Comparison of ENCODE assay signal across 19 mouse cellular contexts in the genomic region with DNA sequence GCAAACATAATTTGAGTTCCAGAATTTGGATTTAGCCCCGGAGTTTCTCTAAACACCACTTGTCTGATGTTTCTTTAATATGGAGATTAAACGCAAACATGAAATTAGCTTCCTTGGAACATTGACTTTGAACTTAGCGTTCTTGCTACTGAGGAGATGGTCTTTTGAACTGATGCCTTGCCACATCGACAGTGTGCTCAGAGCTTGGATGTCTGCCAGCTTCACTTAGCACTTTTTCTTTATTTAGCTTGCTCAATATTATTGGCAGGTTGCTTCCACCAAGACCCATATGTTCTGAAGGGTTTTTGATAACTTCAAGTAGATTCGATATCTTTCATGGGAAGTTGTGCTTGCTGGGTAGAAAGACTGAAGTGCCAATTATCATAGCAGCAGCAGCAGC.
DNase-seq lines count a peak whose midpoint lies in the region; ATAC-seq and TF ChIP-seq lines count a peak whose summit lies in the region.
"Had no signal": no experiment of that assay in that cellular context is flagged by ENCODE, and none has a peak within 500 bp of the region (broad histone marks: within the 10 kb centered on the region; RNA-seq: fewer than 3 reads in every experiment).

No protein-coding gene starts in this region.

- no peaks in the 10 kb centered on the region for H3K27me3 ChIP-seq in heart, embryonic 13.5 days (replicated peaks)
- no peaks in the 10 kb centered on the region for H3K27me3 ChIP-seq in lung, embryonic 14.5 days (ENCODE audit: insufficient read depth, low read length)
- H3K27me3 ChIP-seq in lung, embryonic 16.5 days (ENCODE audit: control insufficient read depth, insufficient read depth, low read depth, low read length): no peaks in the 10 kb centered on the region
- H3K27me3 ChIP-seq: embryonic facial prominence, embryonic 13.5 days; hindbrain, embryonic 13.5 days; intestine, embryonic 15.5 days; megakaryocyte, embryonic 14.5 days had no signal

- H3K9ac ChIP-seq in heart, embryonic 13.5 days: no peak overlapping the region
- no peak overlapping the region for H3K9ac ChIP-seq in lung, embryonic 14.5 days
- H3K9ac ChIP-seq in lung, embryonic 16.5 days (ENCODE audit: low read length): no peak overlapping the region
- H3K9ac ChIP-seq: embryonic facial prominence, embryonic 13.5 days; hindbrain, embryonic 13.5 days; intestine, embryonic 15.5 days; liver, embryonic 14.5 days had no signal

- no peaks in the 10 kb centered on the region for H3K36me3 ChIP-seq in heart, embryonic 13.5 days
- no peaks in the 10 kb centered on the region for H3K36me3 ChIP-seq in lung, embryonic 14.5 days (ENCODE audit: insufficient read depth)
- H3K36me3 ChIP-seq in lung, embryonic 16.5 days (ENCODE audit: control insufficient read depth, insufficient read depth, low read length): no peaks in the 10 kb centered on the region
- H3K36me3 ChIP-seq: embryonic facial prominence, embryonic 13.5 days; G1E; hindbrain, embryonic 13.5 days; intestine, embryonic 15.5 days; limb, embryonic 10.5 days had no signal

- H3K4me2 ChIP-seq in heart, embryonic 13.5 days: no peak overlapping the region
- no peak overlapping the region for H3K4me2 ChIP-seq in lung, embryonic 14.5 days
- H3K4me2 ChIP-seq in lung, embryonic 16.5 days (ENCODE audit: low read depth, low read length): no peak overlapping the region
- H3K4me2 ChIP-seq: embryonic facial prominence, embryonic 13.5 days; hindbrain, embryonic 13.5 days; intestine, embryonic 15.5 days had no signal

- H3K4me3 ChIP-seq in heart, embryonic 13.5 days: no peak overlapping the region
- H3K4me3 ChIP-seq in lung, embryonic 14.5 days (ENCODE audit: low read depth, low read length): no peak overlapping the region
- no peak overlapping the region for H3K4me3 ChIP-seq in lung, embryonic 16.5 days (ENCODE audit: low read length)
- H3K4me3 ChIP-seq: embryonic facial prominence, embryonic 13.5 days; hindbrain, embryonic 13.5 days; intestine, embryonic 15.5 days; left cerebral cortex, adult 2 months; limb, embryonic 10.5 days; megakaryocyte, embryonic 14.5 days had no signal

- H3K4me1 ChIP-seq in heart, embryonic 13.5 days: peaks cover 15% of the 10 kb centered on the region
- peaks cover 5% of the 10 kb centered on the region; the same call in 1 of the 2 replicates for H3K4me1 ChIP-seq in lung, embryonic 14.5 days (ENCODE audit: insufficient read depth)
- H3K4me1 ChIP-seq in lung, embryonic 16.5 days (replicated peaks; ENCODE audit: control insufficient read depth, insufficient read depth, low read length): peaks cover 8% of the 10 kb centered on the region
- H3K4me1 ChIP-seq: embryonic facial prominence, embryonic 13.5 days; hindbrain, embryonic 13.5 days; intestine, embryonic 15.5 days; limb, embryonic 10.5 days; megakaryocyte, embryonic 14.5 days had no signal

- H3K27ac ChIP-seq in heart, embryonic 13.5 days (replicated peaks): peak overlapping the region; percentile 42; the same call in 1 of the 2 replicates
- no peak overlapping the region for H3K27ac ChIP-seq in lung, embryonic 14.5 days (ENCODE audit: low read depth)
- peak overlapping the region; percentile 65 for H3K27ac ChIP-seq in lung, embryonic 16.5 days (ENCODE audit: low read length)
- H3K27ac ChIP-seq: embryonic facial prominence, embryonic 13.5 days; hindbrain, embryonic 13.5 days; intestine, embryonic 15.5 days; left cerebral cortex, adult 2 months; limb, embryonic 10.5 days; liver, embryonic 14.5 days had no signal

- H3K9me3 ChIP-seq in heart, embryonic 13.5 days: no peaks in the 10 kb centered on the region
- H3K9me3 ChIP-seq in lung, embryonic 14.5 days (ENCODE audit: low read depth, low read length): no peaks in the 10 kb centered on the region
- H3K9me3 ChIP-seq in lung, embryonic 16.5 days (ENCODE audit: control insufficient read depth, low read length): no peaks in the 10 kb centered on the region
- H3K9me3 ChIP-seq: embryonic facial prominence, embryonic 13.5 days; G1E; intestine, embryonic 15.5 days; limb, embryonic 10.5 days; megakaryocyte, embryonic 14.5 days had no signal

- 39% methylated on average over 5 of the region's 5 CpGs for WGBS in heart, embryonic 13.5 days
- 23% methylated on average over 5 of the region's 5 CpGs for WGBS in lung, embryonic 14.5 days
- WGBS in lung, embryonic 16.5 days: 17% methylated on average over 5 of the region's 5 CpGs

- no peak for TF ChIP-seq CTCF in lung, embryonic 14.5 days (IDR thresholded peaks at IDR 0.05; ENCODE audit: low read depth)

- no peak for DNase-seq in heart, adult 18-20 months
- peak; percentile 74 for DNase-seq in lung, embryonic 14.5 days
- DNase-seq in lung, postnatal 25 days (ENCODE audit: low spot score): no peak
- no peak for DNase-seq in right cerebral cortex, postnatal 36 days (ENCODE audit: low spot score in 2 of 2)
- no peak for DNase-seq in thymus, postnatal 10 days (ENCODE audit: low spot score in 2 of 2)
- DNase-seq: adrenal gland, adult 2 months; cerebellum, adult 11 months; spleen, adult 18-20 months had no signal

- no peak for ATAC-seq in heart, embryonic 13.5 days (ENCODE audit: extremely low read depth, insufficient number of reproducible peaks, low FRiP score, low TSS enrichment)
- no peak for ATAC-seq in lung, embryonic 14.5 days (ENCODE audit: insufficient read depth)
- ATAC-seq in lung, embryonic 16.5 days (ENCODE audit: low read depth): peak; percentile 64
- ATAC-seq: CD4-positive, CD25-positive, alpha-beta regulatory T cell, adult 4 months; intestine, embryonic 15.5 days had no signal
